Mouse (Mus musculus): ENCODE measurements around the gene Serpina12.

- no peak for TF ChIP-seq CTCF (IDR thresholded peaks at IDR 0.05; ENCODE audit: insufficient read depth, low read length)
- no peak for TF ChIP-seq POLR2A (IDR thresholded peaks at IDR 0.05; ENCODE audit: borderline replicate concordance, extremely low read depth, low read depth, low read length)
Measured at GRCm38 (mm10) chr12:104060126-104060525, 15.9 kb upstream of the Serpina12 start.

Data from lung, adult 2 months (tissue).